Mouse (Mus musculus) frontal cortex, postnatal 25 days (tissue): ENCODE results near the gene Ier3.
"Not testable (repeated sequence)": the region's sequence is repeated elsewhere in the genome, so short reads cannot be mapped to it uniquely, and the experiment has no call there.

Experiments
- DNase-seq, 2 experiments: peaks; one replicate each; pipeline ENCODE4 v3.0.0; 2022; ENCODE audit warnings: low spot score in 2 of 2

Ier3 gene

GRCm38 (mm10) chr17:35836178-35836965 is 14.9 kb downstream of the Ier3 start:
- peak; percentile 87 to 92 for DNase-seq

- DNase-seq = peak; percentile 60 to 75
Observed at GRCm38 (mm10) chr17:35836991-35837422, 15.5 kb downstream of the Ier3 start.

- no peak for DNase-seq
Observed at GRCm38 (mm10) chr17:35837487-35837886, 16.0 kb downstream of the Ier3 start.

- DNase-seq = peak; percentile 94 to 95
Observed at GRCm38 (mm10) chr17:35838122-35838544, 16.6 kb downstream of the Ier3 start, which contains the start of gene Tubb5. Tubb5 (minus strand) TSS chr17:35838306.

- no peak for DNase-seq
Observed at GRCm38 (mm10) chr17:35838570-35838969, 17.1 kb downstream of the Ier3 start.

GRCm38 (mm10) chr17:35839002-35839401 is 17.5 kb downstream of the Ier3 start:
- DNase-seq = not testable (repeated sequence)

GRCm38 (mm10) chr17:35840561-35840960 is 19.1 kb downstream of the Ier3 start:
- DNase-seq = no peak

GRCm38 (mm10) chr17:35841076-35841950 is 19.8 kb downstream of the Ier3 start, which contains the start of gene Mdc1:
Mdc1 (plus strand) TSS chr17:35841515.
- DNase-seq = peak; percentile 97 to 98

- DNase-seq = no peak
Observed at GRCm38 (mm10) chr17:35842006-35842405, 20.5 kb downstream of the Ier3 start.

- DNase-seq = no peak
Observed at GRCm38 (mm10) chr17:35843514-35843913, 22.0 kb downstream of the Ier3 start.

GRCm38 (mm10) chr17:35848112-35848511 is 26.6 kb downstream of the Ier3 start:
- no peak for DNase-seq

GRCm38 (mm10) chr17:35850974-35851373 is 29.5 kb downstream of the Ier3 start:
- DNase-seq = no peak

GRCm38 (mm10) chr17:35859371-35859770 is 37.9 kb downstream of the Ier3 start:
- no peak for DNase-seq

GRCm38 (mm10) chr17:35859835-35860234 is 38.4 kb downstream of the Ier3 start:
- DNase-seq = no peak

- no peak for DNase-seq
Observed at GRCm38 (mm10) chr17:35860831-35861197, 39.3 kb downstream of the Ier3 start.

GRCm38 (mm10) chr17:35861198-35861857 is 39.8 kb downstream of the Ier3 start, which contains the start of gene Nrm:
Nrm (plus strand) TSS chr17:35861318.
- DNase-seq = peak; percentile 78

- DNase-seq = no peak
Observed at GRCm38 (mm10) chr17:35864832-35865353, 43.4 kb downstream of the Ier3 start.

GRCm38 (mm10) chr17:35865481-35866280 is 44.2 kb downstream of the Ier3 start, which contains the start of gene Ppp1r18:
Ppp1r18 (plus strand) TSS chr17:35865593.
- no peak for DNase-seq

GRCm38 (mm10) chr17:35866281-35866831 is 44.9 kb downstream of the Ier3 start:
- no peak for DNase-seq
